Mouse (Mus musculus) fibroblast of lung, adult 2 months (primary cell): ENCODE measurements around the gene Vmn1r198.
"Not testable (repeated sequence)": the region's sequence is repeated elsewhere in the genome, so short reads cannot be mapped to it uniquely, and the experiment has no call there.

Experiments
- DNase-seq: peaks from one replicate; pipeline ENCODE4 v3.0.0-alpha.2; 2011; ENCODE audit warnings: low read depth

The Vmn1r198 gene

GRCm38 (mm10) chr13:22350064-22350463 lies at the start of gene Vmn1r198:
Gene Vmn1r198 (plus strand): TSS chr13:22350364.
- DNase-seq: no peak

- not testable (repeated sequence) for DNase-seq
These were observed 42.1 kb upstream of the Vmn1r198 start for GRCm38 (mm10) chr13:22308075-22308474.

DNA sequence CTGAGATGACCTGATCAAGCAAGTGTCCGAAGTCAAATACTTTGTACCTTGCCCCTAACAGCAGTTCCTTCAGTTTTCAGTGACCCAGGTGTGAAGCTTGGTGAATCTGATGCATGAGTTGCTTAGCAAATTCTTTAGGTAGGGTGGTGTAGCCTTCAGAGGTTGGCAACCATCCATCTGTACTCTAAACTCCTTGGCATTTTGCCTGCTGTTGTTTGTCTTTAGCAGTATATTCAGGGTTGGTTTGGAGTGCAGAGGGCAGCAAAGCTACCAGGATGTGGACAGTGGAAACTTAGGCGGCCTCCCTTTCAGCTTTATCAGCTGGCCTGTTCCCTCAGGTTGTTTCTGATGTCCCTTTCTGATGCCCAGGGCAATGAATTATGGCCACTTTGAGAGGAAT lies 34.8 kb upstream of the Vmn1r198 start:
- no peak for DNase-seq

DNA sequence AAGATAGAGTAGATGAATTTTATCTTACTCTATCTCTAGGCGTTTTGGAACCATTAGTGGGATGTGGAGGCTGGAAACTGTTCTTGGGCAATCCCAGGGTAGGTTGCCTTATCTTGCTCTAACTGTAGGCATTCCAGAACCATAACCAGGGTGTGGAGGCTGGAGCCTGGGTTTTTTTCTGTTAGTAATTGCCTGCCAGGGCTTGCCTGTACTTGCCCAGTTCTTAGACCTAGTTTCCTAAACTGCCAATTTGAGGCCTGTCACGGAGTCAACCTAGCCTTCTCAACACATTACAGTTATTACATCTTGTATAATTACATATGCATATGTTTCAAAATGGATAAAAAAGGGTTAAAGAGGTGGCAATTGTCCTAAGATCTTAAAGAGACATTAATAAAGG lies 32.8 kb upstream of the Vmn1r198 start:
- DNase-seq: no peak

DNA sequence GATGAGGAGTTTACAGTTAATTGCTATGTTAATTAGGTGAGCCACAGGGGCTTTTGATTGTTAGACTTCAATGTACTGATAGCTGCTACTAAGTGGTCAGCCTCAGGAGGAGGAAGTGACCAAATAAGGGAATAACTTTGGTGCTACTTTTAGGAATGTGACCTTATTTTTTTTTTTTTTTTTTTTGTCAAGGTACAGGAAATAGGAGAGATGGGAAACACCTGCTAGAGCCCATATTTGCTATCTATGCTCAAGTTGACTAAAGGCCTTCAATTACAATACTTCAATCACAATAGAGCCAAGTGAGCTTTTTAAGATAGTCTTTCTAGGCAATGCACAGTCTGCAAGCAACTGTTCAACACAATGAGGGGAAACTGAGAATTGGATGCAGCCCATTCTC lies 30.1 kb upstream of the Vmn1r198 start:
- no peak for DNase-seq

DNA sequence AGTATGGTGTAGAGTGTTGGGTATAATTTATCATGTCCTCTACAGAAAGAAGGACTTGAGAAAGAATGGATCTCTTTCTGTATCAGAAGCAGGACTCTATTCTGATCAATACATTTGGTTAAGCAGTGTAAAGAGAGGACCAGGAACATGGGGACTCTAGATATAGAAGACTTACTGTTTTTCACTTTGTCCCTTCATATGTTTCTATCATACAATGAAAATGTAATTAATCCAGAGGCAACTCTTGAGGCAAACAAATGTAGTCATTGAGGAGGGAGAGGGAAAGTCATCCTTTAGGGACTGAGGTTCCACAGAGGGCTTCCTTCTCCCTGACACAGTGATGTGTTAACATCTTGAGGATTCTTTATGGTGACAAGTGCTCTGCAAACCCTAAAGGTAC lies 25.9 kb upstream of the Vmn1r198 start, which contains the start of gene Vmn1r197:
Gene Vmn1r197 (plus strand): TSS at position 301 of the 400 bp plus-strand sequence.
- DNase-seq: no peak

DNA sequence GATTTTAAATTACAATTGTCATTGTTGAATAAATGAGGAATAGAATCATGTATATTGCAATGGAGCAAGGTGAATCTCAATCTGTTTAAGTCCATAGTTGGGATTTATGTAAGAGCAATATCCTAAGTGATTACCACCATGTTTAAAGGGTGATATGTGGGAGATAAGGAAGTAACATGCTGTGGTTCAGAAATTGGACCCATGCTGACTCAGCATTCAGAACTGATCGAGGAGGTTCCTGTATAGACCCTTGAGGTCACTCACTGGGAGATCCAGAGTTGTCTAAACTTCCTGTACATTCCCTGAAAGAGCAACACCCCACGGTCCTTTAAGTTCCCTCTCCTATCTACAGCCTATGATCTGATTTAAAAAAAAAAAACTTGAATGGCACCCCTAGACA lies 16.9 kb upstream of the Vmn1r198 start:
- no peak for DNase-seq

GRCm38 (mm10) chr13:22335565-22335964 lies 14.6 kb upstream of the Vmn1r198 start:
- DNase-seq: no peak

GRCm38 (mm10) chr13:22350813-22351212 lies 649 bp downstream of the Vmn1r198 start:
- DNase-seq: no peak

DNA sequence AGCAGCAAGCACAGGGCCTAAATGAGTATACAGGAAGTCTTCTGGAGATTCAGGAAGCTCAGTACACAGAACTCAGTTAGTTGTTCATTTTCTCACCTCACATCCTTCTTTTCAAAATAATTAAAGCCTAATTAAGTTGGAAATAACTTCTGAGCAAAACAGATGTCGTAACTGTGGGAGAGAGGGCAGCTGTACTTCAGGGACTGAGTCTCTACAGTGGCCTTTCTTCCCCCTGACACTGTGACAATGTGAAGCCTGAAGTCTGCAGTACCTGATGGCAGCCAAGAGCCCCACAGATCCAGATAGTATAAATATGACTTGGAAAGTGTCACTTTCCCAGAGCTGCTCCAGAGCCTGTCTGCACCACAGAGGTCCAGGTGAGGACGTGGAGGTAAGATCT lies 29.4 kb downstream of the Vmn1r198 start, which contains the start of gene Vmn1r199:
Gene Vmn1r199 (plus strand): TSS at position 301 of the 400 bp plus-strand sequence.
- DNase-seq: no peak

GRCm38 (mm10) chr13:22381128-22381527 lies 31.0 kb downstream of the Vmn1r198 start:
- not testable (repeated sequence) for DNase-seq

DNA sequence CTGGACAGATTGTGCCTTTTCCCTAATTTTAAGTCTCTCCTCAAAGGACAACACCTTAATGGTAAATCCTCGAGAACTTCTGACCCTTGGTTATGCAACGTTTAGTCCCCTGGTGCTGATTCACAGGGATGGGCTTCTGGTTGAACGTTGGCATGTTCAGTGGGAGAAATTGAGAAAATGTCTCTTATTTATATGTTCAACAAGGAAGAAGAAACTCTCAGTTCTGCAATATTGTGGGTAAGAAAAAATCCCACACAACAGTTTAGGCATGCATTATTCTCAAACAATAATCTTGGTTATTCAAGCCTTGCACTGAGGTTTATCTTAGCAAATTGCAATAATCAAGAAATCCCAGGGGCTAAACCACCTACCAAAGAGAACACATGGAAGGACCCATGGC lies 33.2 kb downstream of the Vmn1r198 start:
- DNase-seq: no peak

- no peak for DNase-seq
These were observed 36.9 kb downstream of the Vmn1r198 start for GRCm38 (mm10) chr13:22387050-22387449.

GRCm38 (mm10) chr13:22390073-22390472 lies 39.9 kb downstream of the Vmn1r198 start, which contains the start of gene Vmn1r200:
Gene Vmn1r200 (plus strand): TSS chr13:22390373.
- no peak for DNase-seq

DNA sequence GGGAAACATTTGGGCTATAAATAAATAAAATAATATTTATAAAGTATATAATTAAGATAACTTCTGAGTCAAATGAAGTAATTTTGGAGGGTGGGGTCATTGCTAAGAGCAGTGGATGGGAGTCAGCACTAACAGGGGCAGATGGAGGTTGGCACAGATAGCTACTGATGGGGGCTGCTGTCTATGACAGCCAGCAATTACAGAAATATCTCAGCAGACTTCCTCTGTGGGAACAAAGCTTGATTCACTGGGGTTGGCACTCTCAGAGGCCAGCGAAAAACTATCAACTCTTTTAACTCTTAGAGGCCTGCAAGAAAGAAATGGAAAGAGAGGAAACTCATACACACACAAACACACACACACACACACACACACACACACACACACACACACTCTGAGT lies 52.8 kb downstream of the Vmn1r198 start:
- DNase-seq: no peak
